Mouse (Mus musculus): Measurements from ENCODE around the gene Hnrnpf.
A peak's percentile ranks its signal among the peaks of the same experiment; 100 is the strongest.
"Not testable (repeated sequence)": the region's sequence is repeated elsewhere in the genome, so short reads cannot be mapped to it uniquely, and the experiment has no call there.

Hnrnpf gene

DNA sequence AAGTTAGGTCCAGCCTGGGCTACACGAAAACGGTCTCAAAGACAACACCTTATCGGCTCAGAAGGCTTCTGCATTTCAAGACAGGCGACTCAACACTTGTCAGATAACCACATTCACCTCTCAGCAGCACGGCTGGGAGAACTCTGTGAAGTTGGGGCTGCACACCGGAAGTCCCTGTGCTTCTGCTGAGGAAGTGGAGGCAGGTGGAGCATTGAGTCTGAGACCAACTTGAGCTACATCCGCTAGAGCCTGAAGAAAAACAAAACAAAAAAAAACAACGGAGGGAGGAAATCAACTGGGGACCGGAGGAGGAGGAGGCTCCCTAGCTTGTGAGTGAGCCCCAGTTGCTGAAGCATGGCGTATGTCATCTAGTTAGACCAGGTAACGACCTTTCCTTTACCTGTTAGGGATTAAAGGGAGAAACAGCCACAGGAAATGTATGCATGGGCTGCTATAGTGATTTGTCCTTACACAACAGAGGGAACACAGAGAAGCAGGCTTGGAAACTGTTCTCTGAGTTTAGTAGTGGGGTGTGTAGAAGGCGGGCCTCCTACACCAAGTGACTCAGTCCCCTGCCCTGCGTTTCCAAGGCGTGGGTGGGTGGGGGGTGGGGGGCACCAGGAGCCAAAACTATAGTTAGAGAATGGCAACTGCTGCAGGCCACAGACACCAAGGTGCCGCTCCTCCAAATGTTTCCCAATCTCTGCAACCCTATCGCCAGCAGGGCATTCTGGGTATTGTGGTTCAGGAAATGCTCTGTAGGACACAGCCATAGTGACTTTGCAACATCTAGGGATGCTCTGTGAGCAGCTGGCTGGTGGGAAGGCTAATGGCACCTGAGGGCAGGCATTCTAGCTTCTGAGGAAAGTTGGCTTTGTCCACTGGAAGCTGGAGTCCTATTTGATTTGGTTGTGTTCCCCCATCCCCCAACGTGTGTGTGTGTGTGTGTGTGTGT lies at the start of gene Hnrnpf:
TSS of gene Hnrnpf (plus strand) at position 199 of the 955 bp plus-strand sequence.
- no peak for DNase-seq (ENCODE audit: low spot score)

DNA sequence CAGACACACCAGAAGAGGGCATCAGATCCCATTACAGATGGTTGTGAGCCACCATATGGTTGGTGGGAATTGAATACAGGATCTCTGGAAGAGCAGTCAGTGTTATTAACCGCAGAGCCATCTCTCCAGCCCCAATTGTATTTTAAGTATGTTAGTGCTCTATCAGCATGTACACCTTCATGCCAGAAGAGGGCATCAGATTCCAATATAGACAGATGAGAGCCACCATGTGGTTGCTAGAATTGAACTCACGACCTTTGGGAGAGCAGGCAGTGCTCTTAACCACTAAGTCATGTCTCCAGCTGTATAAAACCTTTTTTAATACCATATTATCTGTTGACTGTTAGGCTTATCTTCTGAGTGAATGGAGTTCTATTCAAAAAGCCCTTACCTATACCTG lies 48.4 kb upstream of the Hnrnpf start:
- no peak for DNase-seq (ENCODE audit: low spot score)

DNA sequence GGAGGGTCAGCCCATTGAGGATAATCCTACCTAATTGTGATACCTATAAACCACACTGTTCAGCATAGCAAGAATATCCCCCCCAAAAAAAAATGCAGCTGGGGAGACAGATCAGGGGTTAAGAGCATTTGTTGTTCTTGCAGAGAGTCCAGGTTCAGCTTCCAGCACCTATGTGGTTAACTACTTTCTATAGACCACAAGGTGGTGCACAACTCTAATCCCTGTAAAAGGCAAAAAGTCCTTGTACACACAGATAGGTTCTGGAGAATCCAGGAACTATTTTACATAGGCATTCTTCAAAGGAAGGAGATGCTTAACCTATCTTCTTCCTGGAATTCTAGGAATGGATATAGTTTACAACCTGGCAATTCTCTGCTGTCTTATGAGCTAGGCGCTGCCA lies 42.1 kb upstream of the Hnrnpf start:
- DNase-seq (ENCODE audit: low spot score) = no peak

DNA sequence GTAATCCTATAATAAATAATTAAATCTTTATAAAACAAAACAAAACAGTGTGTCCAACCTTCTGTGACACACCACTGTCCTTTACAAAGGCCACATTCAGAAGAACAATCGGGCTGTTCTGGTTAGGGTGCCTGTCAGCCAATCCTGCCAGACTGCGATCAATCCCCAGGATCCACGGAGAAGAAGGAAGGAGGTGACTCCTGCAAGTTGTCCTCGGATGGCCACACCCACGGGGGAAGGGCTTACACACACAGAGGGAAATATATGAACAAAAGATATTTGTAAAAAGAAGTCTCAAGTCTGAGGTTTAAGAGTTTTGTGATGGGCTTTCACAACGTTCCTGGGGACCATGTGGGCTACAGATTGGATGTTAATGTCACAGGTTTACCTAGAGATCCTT lies 38.3 kb upstream of the Hnrnpf start, which contains the start of gene Zfp239:
TSS of gene Zfp239 (plus strand) at position 253 of the 400 bp plus-strand sequence.
- no peak for DNase-seq (ENCODE audit: low spot score)

DNA sequence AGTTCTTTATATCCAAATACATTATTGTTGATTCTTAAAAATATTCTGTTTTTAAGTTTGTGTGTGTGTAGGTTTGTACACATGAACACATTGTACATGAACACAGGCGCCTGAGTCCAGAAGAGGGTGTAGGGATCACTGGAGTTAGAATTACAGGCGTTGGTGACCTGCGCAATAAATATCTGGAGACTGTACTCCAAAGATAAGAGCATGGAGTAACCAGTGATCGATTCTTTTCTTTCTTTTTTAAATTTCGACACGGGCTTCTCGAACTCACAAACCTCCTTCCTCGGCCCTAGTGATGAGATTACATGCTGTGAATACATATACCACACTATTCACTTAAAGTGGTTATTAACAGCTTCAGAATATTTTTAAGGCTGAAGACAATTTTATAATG lies 37.7 kb upstream of the Hnrnpf start:
- no peak for DNase-seq (ENCODE audit: low spot score)

DNA sequence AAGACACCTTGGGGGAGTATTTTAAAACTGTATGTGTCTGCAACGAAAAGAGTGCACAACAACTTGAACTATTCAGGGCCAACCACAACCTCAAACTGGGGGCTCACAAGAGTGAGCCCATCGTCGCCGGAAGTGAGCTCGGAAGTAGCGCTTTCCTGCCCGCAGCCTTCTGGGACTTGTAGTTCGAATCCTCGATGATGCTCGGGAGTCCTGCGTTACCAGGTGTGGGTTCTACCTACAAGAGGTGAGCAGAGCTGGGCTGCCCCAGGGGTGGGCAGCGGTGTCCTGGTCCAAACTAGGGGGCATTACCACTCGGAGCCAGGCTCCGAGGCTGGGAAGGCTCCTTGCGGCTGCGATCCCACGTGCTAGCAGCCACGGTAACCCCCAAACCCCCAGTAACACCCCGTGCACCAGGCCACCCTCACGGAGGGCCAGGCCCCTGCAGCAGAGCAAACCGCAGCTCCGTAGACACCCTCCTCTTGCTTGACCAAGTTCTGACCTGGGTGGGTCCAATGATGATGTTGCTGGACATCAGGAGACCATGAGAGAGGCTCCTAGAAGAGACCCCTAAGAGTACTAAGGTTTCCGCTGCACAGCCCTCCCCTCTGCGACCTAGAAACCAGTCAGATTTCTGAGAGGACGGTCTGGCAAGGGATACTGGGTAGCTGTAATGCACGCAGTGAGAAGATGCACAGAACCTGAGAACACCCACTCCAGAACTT lies 37.1 kb upstream of the Hnrnpf start:
- DNase-seq (ENCODE audit: low spot score) = no peak

- no peak for DNase-seq (ENCODE audit: low spot score)
Observed at GRCm38 (mm10) chr6:117863751-117864150, 36.4 kb upstream of the Hnrnpf start.

- no peak for DNase-seq (ENCODE audit: low spot score)
Observed at GRCm38 (mm10) chr6:117868187-117868586, 31.9 kb upstream of the Hnrnpf start.

DNA sequence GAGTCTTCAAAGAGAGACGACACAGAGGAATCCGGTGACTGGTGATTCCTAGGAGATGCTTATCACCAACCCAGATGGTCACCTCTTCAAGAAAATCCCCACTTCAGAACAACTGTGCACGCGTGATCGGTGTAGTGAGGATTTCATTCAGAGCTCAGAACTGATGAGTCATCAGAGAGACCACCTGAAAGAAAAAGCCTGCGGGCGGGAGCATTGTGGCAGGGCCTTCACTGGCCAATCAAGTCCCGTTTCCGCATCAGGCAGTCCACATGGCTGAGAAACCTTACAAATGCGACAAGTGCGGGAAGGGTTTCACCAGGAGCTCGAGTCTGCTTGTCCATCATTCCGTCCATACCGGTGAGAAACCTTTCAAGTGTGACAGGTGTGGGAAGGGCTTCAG lies 29.1 kb upstream of the Hnrnpf start:
- DNase-seq (ENCODE audit: low spot score) = no peak

DNA sequence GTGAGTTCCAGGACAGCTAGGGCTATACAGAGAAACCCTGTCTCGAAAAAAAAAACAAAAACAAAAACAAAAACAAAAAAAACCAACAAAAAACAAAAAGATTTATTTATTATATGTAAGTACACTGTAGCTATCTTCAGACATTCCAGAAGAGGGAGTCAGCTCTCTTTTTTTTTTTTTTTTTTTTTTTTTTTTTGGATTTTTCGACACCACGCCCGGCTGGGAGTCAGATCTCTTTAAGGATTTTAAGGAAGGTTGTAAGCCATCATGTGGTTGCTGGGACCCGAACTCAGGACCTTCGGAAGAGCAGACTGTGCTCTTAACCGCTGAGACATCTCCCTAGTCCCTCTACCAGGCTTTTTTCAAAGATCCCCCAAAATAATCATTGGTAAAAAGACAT lies 26.7 kb upstream of the Hnrnpf start:
- DNase-seq (ENCODE audit: low spot score) = not testable (repeated sequence)

- no peak for DNase-seq (ENCODE audit: low spot score)
Observed at GRCm38 (mm10) chr6:117874621-117875281, 25.4 kb upstream of the Hnrnpf start.

DNA sequence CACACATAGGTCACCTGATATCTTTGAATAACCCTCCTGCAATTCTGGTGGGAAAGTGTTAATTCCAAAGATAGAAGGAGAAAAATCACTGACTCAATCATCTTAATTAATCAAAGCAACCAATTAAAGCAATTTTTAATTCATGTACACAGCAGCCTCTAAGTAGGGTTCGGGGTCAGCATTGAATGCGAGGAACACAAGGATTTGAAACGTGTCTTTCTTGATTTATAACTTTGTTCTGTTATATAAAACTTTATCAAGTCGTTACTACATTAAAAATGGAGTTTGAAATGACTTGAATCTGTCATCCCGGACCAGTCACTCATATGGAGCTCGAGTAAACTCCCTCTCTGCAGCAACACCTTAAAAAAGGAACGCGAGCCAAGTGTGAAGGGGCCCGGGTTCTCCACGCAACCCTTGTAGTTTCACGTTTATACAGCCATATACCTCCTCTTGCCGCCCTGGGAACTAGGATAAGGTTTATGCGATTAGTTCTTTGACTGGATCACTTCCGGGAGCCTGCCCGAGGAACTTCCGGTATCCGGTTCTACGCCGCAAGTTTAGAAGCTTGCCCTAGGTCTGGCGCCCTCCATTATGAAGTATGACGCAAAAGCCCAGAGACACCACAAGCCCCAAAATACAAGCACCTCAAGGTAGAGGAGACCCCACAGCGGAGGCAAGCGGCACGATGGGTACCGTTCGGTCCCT lies 21.3 kb upstream of the Hnrnpf start:
- DNase-seq (ENCODE audit: low spot score) = no peak

DNA sequence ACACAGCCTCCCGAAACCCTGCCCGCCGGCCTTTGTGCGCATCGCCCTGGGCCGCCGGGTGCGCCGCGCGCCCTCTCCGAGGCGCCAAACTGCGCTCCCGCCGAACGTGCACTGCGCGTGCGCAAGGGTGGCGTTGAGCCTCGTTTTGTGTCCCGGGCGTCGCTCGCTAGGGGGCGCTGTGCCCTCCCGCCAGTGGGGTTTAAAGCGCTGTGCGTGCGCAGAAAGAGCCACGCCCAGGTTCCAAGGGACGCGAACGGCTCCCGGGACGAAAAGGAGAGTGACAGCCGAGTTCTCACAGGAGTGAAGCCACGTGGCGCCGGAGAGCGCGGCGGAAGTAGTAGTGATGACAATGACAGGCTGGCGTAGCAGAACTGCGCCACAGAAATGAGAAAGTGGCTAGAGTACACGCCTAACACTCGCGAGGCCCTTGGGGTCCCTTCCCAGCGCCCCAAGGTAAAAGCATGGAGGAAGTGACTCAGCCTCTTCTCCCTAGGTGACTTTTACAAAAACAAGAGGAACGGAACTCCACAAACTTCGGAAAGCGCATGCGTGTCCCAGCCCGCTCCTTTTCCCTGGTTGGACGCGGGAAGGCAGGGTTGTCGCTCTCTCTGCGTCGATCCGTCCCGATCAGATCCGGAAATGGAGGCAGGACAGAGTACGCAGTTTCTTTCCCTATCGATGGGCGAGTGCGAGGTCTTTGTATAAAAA lies 20.6 kb upstream of the Hnrnpf start:
- peak; percentile 100 for DNase-seq (ENCODE audit: low spot score)

- no peak for DNase-seq (ENCODE audit: low spot score)
Observed at GRCm38 (mm10) chr6:117880394-117880838, 19.7 kb upstream of the Hnrnpf start.

DNA sequence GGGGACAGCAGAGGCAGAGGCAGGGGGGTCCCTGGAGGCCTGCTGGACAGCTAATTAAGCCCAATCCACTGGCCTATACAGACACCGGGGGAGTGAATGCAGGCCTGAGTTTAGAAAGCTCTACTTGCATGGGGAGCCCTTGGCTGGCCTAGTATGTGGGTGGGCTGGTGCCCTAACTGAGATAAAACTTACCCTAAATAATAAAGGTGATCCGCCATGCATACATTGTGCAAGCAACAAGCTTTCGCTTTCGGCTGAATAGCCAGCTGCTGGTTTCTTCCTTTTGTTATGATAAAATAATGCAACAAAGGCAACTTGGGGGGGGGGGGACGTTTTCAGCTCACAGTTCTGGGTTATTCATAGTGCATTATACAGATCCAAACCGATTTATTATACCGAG lies 18.9 kb upstream of the Hnrnpf start:
- no peak for DNase-seq (ENCODE audit: low spot score)

- DNase-seq (ENCODE audit: low spot score) = no peak
Observed at GRCm38 (mm10) chr6:117881997-117882396, 18.1 kb upstream of the Hnrnpf start.

DNA sequence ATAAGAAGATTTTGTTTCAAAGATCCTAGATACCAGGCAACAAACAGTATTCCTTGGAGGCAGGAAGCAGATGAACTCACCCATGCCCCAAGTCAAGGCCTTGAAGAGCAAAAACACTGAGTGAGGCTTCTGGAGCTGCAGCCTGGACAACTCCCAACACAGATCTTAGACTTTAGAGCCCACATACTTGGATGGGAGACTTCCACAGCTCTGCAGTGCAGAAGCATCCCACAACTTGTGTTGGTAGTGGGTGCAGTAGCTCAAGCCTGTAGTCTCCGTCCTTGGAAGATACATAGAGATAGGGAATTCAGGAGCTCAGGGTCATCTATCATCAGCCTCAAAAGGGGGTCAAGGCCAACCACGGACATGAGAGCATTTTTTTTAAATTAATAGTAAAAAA lies 14.2 kb upstream of the Hnrnpf start:
- DNase-seq (ENCODE audit: low spot score) = no peak

GRCm38 (mm10) chr6:117888032-117888431 lies 12.1 kb upstream of the Hnrnpf start:
- no peak for DNase-seq (ENCODE audit: low spot score)

DNA sequence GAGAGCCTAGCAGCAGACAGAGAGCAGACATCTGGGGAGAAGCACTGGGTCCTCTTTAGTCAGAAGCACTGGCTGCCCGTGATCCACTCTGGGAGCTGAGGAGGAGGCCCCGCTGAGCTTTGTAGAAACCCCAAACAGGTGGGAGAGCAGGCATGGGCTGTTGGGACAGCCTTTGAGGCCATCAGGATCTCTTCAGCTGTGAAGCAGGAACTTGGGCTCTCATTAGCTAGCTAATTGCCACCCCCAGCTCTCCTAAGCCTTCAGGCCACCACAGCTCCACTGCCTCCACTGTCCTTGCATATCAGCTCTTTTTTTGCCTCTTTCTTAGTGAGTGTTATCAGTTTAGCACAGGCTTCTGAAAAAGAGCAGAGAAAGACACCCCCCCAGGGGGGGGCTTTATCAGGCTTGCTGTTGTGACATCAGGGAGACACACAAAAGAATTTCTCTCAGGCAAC lies 11.5 kb upstream of the Hnrnpf start:
- no peak for DNase-seq (ENCODE audit: low spot score)

GRCm38 (mm10) chr6:117890257-117890656 lies 9.9 kb upstream of the Hnrnpf start:
- DNase-seq (ENCODE audit: low spot score) = no peak
